Mouse (Mus musculus) MEL (cell line): ENCODE results near the gene Igsf8. TPM values are rescaled to one million over a fixed set of nuclear protein-coding genes. Genes with fewer than 3 reads are reported as not detected.

Experiments
- DNase-seq: peaks from one replicate; pipeline ENCODE4 v3.0.0; 2011; ENCODE audit warnings: low read depth, low spot score
- H3K27ac ChIP-seq: 2 replicates; pipeline ENCODE4 v1.5.1; 2012; ENCODE audit warnings: low read depth, mild to moderate bottlenecking, control low read depth, low read length, moderate library complexity; ENCODE audit not compliant: control insufficient read depth
- H3K27me3 ChIP-seq, 2 experiments: fragments of 150-350 bp in 1 of 2; sonication (generic) in 1 of 2; 2 replicates each; pipeline ENCODE4 v1.6.1; 2012; ENCODE audit warnings: low read length in 2 of 2, mild to moderate bottlenecking in 2 of 2, improper control_type of control experiment in 1 of 2, moderate library complexity in 1 of 2; ENCODE audit not compliant: insufficient read depth in 2 of 2, control insufficient read depth in 1 of 2
- H3K36me3 ChIP-seq, 2 experiments: 2 replicates each; pipeline ENCODE4 v1.6.1; 2012 to 2014; ENCODE audit warnings: low read length in 2 of 2, improper control_type of control experiment in 1 of 2, inconsistent platforms in 1 of 2, mild to moderate bottlenecking in 1 of 2; ENCODE audit not compliant: insufficient read depth in 2 of 2, control insufficient read depth in 1 of 2
- H3K4me1 ChIP-seq, 2 experiments: fragments of 150-350 bp in 1 of 2; sonication (generic) in 1 of 2; 2 replicates each; pipeline ENCODE4 v1.6.1; 2012; ENCODE audit warnings: low read length in 2 of 2, improper control_type of control experiment in 1 of 2, mild to moderate bottlenecking in 1 of 2; ENCODE audit not compliant: insufficient read depth in 2 of 2, control insufficient read depth in 1 of 2
- H3K4me3 ChIP-seq, 2 experiments: fragments of 150-350 bp in 1 of 2; sonication (generic) in 1 of 2; 2 replicates each; pipeline ENCODE4 v1.5.1; 2012; ENCODE audit warnings: low read depth in 2 of 2, low read length in 2 of 2, mild to moderate bottlenecking in 2 of 2, moderate library complexity in 2 of 2, control low read depth in 1 of 2, improper control_type of control experiment in 1 of 2; ENCODE audit not compliant: control insufficient read depth in 1 of 2, insufficient read depth in 1 of 2
- H3K79me2 ChIP-seq: 2 replicates; pipeline ENCODE4 v1.6.1; 2012; ENCODE audit warnings: mild to moderate bottlenecking, low read length, moderate library complexity; ENCODE audit not compliant: control insufficient read depth, poor library complexity, insufficient read depth
- H3K9ac ChIP-seq: 2 replicates; pipeline ENCODE4 v1.6.1; 2012; ENCODE audit warnings: low read depth, mild to moderate bottlenecking, control low read depth, low read length, moderate library complexity; ENCODE audit not compliant: control insufficient read depth, poor library complexity, severe bottlenecking
- H3K9me3 ChIP-seq: fragments of 150-350 bp; sonication (generic); replicated peaks from 2 replicates; pipeline ENCODE4 v1.6.1; 2012; ENCODE audit warnings: mild to moderate bottlenecking, low read length, improper control_type of control experiment, moderate library complexity; ENCODE audit not compliant: insufficient read depth
- BHLHE40 ChIP-seq: IDR thresholded peaks from 2 replicates; pipeline ENCODE4 v1.6.1; 2012; ENCODE audit warnings: low read depth, mild to moderate bottlenecking, inconsistent platforms, low read length, improper control_type of control experiment, borderline replicate concordance
- CHD1 ChIP-seq: IDR thresholded peaks from 2 replicates; pipeline ENCODE4 v1.6.1; 2012; ENCODE audit warnings: low read depth, mild to moderate bottlenecking, inconsistent platforms, low read length, improper control_type of control experiment
- CTCF ChIP-seq, 3 experiments: IDR thresholded peaks in 2 of 3; conservative IDR thresholded peaks in 1 of 3; 2 replicates each; pipeline ENCODE4 v1.5.1; 2011 to 2012; ENCODE audit warnings: low read length in 3 of 3, low read depth in 2 of 3, mild to moderate bottlenecking in 2 of 3, improper control_type of control experiment in 1 of 3, inconsistent platforms in 1 of 3, mixed read lengths in 1 of 3, moderate library complexity in 1 of 3; ENCODE audit not compliant: control insufficient read depth in 1 of 3, insufficient read depth in 1 of 3, poor library complexity in 1 of 3, severe bottlenecking in 1 of 3
- E2F4 ChIP-seq: IDR thresholded peaks from 2 replicates; pipeline ENCODE4 v1.6.1; 2011; ENCODE audit warnings: low read depth, low read length, improper control_type of control experiment, borderline replicate concordance
- EP300 ChIP-seq, 2 experiments: IDR thresholded peaks; 2 replicates each; pipeline ENCODE4 v1.6.1; 2011; ENCODE audit warnings: improper control_type of control experiment in 2 of 2, low read length in 2 of 2, low read depth in 1 of 2, mild to moderate bottlenecking in 1 of 2
- ETS1 ChIP-seq: IDR thresholded peaks from 2 replicates; pipeline ENCODE4 v1.6.1; 2012; ENCODE audit warnings: low read depth, mild to moderate bottlenecking, inconsistent platforms, low read length, improper control_type of control experiment, moderate library complexity
- GATA1 ChIP-seq: IDR thresholded peaks from 2 replicates; pipeline ENCODE4 v1.6.1; 2011; ENCODE audit warnings: low read depth, low read length, improper control_type of control experiment
- HCFC1 ChIP-seq: IDR thresholded peaks from 2 replicates; pipeline ENCODE4 v1.6.1; 2012; ENCODE audit warnings: low read depth, mild to moderate bottlenecking, inconsistent platforms, low read length, improper control_type of control experiment, moderate library complexity
- JUND ChIP-seq: IDR thresholded peaks from 2 replicates; pipeline ENCODE4 v1.6.1; 2011; ENCODE audit warnings: low read depth, mild to moderate bottlenecking, improper control_type of control experiment, low read length
- KAT2A ChIP-seq: conservative IDR thresholded peaks from 2 replicates; pipeline ENCODE4 v1.6.1; 2012; ENCODE audit warnings: low read depth, low read length, improper control_type of control experiment, inconsistent platforms
- MAFK ChIP-seq: IDR thresholded peaks from 2 replicates; pipeline ENCODE4 v1.6.1; 2011; ENCODE audit warnings: low read depth, mild to moderate bottlenecking, low read length, improper control_type of control experiment, borderline replicate concordance
- MEF2A ChIP-seq: IDR thresholded peaks from 2 replicates; pipeline ENCODE4 v1.6.1; 2014; ENCODE audit warnings: low read depth, mild to moderate bottlenecking, inconsistent platforms, low read length, improper control_type of control experiment; ENCODE audit not compliant: poor library complexity, insufficient replicate concordance, severe bottlenecking; ENCODE audit errors: extremely low read depth
- MXI1 ChIP-seq: IDR thresholded peaks from 2 replicates; pipeline ENCODE4 v1.6.1; 2011; ENCODE audit warnings: mild to moderate bottlenecking, low read depth, low read length, improper control_type of control experiment
- NELFE ChIP-seq: IDR thresholded peaks from 2 replicates; pipeline ENCODE4 v1.6.1; 2011; ENCODE audit warnings: low read depth, low read length, improper control_type of control experiment
- POLR2AphosphoS5 ChIP-seq: IDR thresholded peaks from 2 replicates; pipeline ENCODE4 v1.6.1; 2012; ENCODE audit warnings: low read depth, borderline replicate concordance, mild to moderate bottlenecking, inconsistent platforms, low read length, moderate library complexity, mixed read lengths
- TAL1 ChIP-seq: IDR thresholded peaks from 2 replicates; pipeline ENCODE4 v1.6.1; 2012; ENCODE audit warnings: mild to moderate bottlenecking, inconsistent platforms, low read length, moderate library complexity, mixed read lengths
- TCF12 ChIP-seq: IDR thresholded peaks from 2 replicates; pipeline ENCODE4 v1.6.1; 2014; ENCODE audit warnings: low read depth, mild to moderate bottlenecking, inconsistent platforms, low read length, improper control_type of control experiment, moderate library complexity
- UBTF ChIP-seq: IDR thresholded peaks from 2 replicates; pipeline ENCODE4 v1.6.1; 2012; ENCODE audit warnings: low read depth, mild to moderate bottlenecking, inconsistent platforms, low read length, improper control_type of control experiment, moderate library complexity, borderline replicate concordance; ENCODE audit not compliant: insufficient read depth
- USF2 ChIP-seq, 2 experiments: IDR thresholded peaks; 2 replicates each; pipeline ENCODE4 v1.6.1; 2011 to 2012; ENCODE audit warnings: improper control_type of control experiment in 2 of 2, low read length in 2 of 2, borderline replicate concordance in 1 of 2, inconsistent platforms in 1 of 2, low read depth in 1 of 2, mild to moderate bottlenecking in 1 of 2; ENCODE audit not compliant: insufficient read depth in 1 of 2
- ZKSCAN1 ChIP-seq: IDR thresholded peaks from 2 replicates; pipeline ENCODE4 v1.6.1; 2012; ENCODE audit warnings: low read depth, mild to moderate bottlenecking, inconsistent platforms, low read length, improper control_type of control experiment, moderate library complexity
- ZMIZ1 ChIP-seq: IDR thresholded peaks from 2 replicates; pipeline ENCODE4 v1.6.1; 2012; ENCODE audit warnings: low read depth, mild to moderate bottlenecking, inconsistent platforms, low read length, improper control_type of control experiment, moderate library complexity
- ZNF384 ChIP-seq: IDR thresholded peaks from 2 replicates; pipeline ENCODE4 v1.6.1; 2012; ENCODE audit warnings: low read depth, mild to moderate bottlenecking, inconsistent platforms, low read length, improper control_type of control experiment
- polyA plus RNA-seq, 2 experiments: library from polyadenylated mRNA; stranded (reverse) in 1 of 2; unstranded in 1 of 2; fragments of >175 nt in 1 of 2; fragments of >200 nt in 1 of 2; gene quantifications; 2 replicates each; pipeline versions ENCODE4 v1.2.1 to v1.2.4; 2012; ENCODE audit warnings: low replicate concordance in 2 of 2, low read depth in 1 of 2; ENCODE audit not compliant: insufficient read length in 2 of 2, insufficient read depth in 1 of 2, missing spikeins in 1 of 2
- total RNA-seq: library from RNA; depleted of rRNA; stranded (reverse); fragments of 300-350 nt; gene quantifications from 2 replicates; pipeline ENCODE4 v1.2.3, GENCODE M21; 2012

The Igsf8 gene
- total and polyA plus RNA-seq, 3 experiments = 88.0 to 97.2 TPM; not detected in 1

DNA sequence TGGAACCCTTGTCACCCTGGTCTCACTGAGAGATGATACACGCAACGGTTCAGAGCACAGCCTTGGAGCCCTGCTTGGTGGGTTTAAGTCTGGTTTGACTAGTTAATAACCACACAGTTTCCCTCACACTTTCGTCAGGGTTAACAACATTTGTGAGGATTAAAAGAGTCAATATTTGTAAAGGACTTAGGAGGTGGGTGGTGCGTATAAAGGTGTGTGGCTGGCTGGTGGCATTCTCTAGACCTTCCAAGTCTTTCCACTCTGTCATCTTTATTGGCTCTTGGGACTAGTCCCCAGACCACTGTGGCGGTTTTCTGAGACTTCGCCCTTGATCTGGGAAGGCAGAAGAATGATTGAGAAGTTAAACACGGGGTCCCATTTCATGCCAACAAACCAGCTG lies 83.4 kb downstream of the Igsf8 start:
- Histone ChIP-seq H3K27me3 (peaks cover 0 to 1% of the 10 kb centered on the region in 2 experiments), H3K4me1 (peaks cover 0 to 9% of the 10 kb centered on the region in 2 experiments; a peak in 2 of 4 replicates)

GRCm38 (mm10) chr1:172346707-172347106 lies 85.3 kb downstream of the Igsf8 start:
- Histone ChIP-seq H3K27me3 (peaks cover 0 to 3% of the 10 kb centered on the region in 2 experiments), H3K9me3 (no peaks in the 10 kb centered on the region), H3K27ac (no peak overlapping the region), H3K9ac (no peak overlapping the region), H3K36me3 (no peaks in the 10 kb centered on the region), H3K79me2 (no peaks in the 10 kb centered on the region), H3K4me3 (no peak overlapping the region), H3K4me1 (no peaks in the 10 kb centered on the region)
- TF ChIP-seq ZKSCAN1 (no peak), CTCF (IDR thresholded peaks at IDR 0.05 in 2 of 3, conservative IDR thresholded peaks at IDR 0.05 in 1 of 3; ENCODE audit: control insufficient read depth in 1 of 3, insufficient read depth in 1 of 3, low read depth in 2 of 3, low read length in 3 of 3, poor library complexity in 1 of 3, severe bottlenecking in 1 of 3) (0 out of 6 replicates have a peak, but pooled peaks of 1 of the 3 experiments have one; percentile 1), POLR2AphosphoS5 (no peak), NELFE (no peak)
- DNase-seq = no peak

More for the DNA sequence above, 83.4 kb downstream of the Igsf8 start:
- H3K36me3 ChIP-seq = peaks cover 0 to 6% of the 10 kb centered on the region in 2 experiments; a peak in 1 of 4 replicates
- H3K9me3 ChIP-seq = no peaks in the 10 kb centered on the region
- DNase-seq = no peak
- TF ChIP-seq CHD1 (no peak), MAFK (no peak), JUND (no peak), BHLHE40 (no peak), E2F4 (no peak), UBTF (no peak), GATA1 (no peak), ZNF384 (no peak), TCF12 (no peak), ETS1 (no peak), EP300 (IDR thresholded peaks at IDR 0.05; ENCODE audit: low read depth in 1 of 2, low read length in 2 of 2) (no peak), ZMIZ1 (no peak), USF2 (IDR thresholded peaks at IDR 0.05; ENCODE audit: borderline replicate concordance in 1 of 2, insufficient read depth in 1 of 2, low read depth in 1 of 2, low read length in 2 of 2) (no peak), MXI1 (no peak), NELFE (no peak), KAT2A (no peak), MEF2A (no peak), CTCF (IDR thresholded peaks at IDR 0.05 in 2 of 3, conservative IDR thresholded peaks at IDR 0.05 in 1 of 3; ENCODE audit: control insufficient read depth in 1 of 3, insufficient read depth in 1 of 3, low read depth in 2 of 3, low read length in 3 of 3, poor library complexity in 1 of 3, severe bottlenecking in 1 of 3) (no peak), HCFC1 (no peak), TAL1 (no peak)
- H3K9ac ChIP-seq = no peak overlapping the region
- no peak overlapping the region for H3K27ac ChIP-seq
- H3K4me3 ChIP-seq = no peak overlapping the region
- H3K79me2 ChIP-seq = no peaks in the 10 kb centered on the region
